Mouse (Mus musculus) cerebellum, adult 2 months (tissue): ENCODE data around the gene Pes1.

Experiments
- CTCF ChIP-seq: fragments of 200-500 bp; IDR thresholded peaks from 2 replicates; pipeline ENCODE4 v1.5.1; 2011; ENCODE audit warnings: low read depth, mild to moderate bottlenecking, control low read depth, low read length, moderate library complexity, borderline replicate concordance; ENCODE audit not compliant: insufficient read depth
- POLR2A ChIP-seq: fragments of 200-500 bp; IDR thresholded peaks from 2 replicates; pipeline ENCODE4 v1.6.1; 2011; ENCODE audit warnings: low read length, control low read depth, borderline replicate concordance; ENCODE audit not compliant: insufficient read depth

DNA sequence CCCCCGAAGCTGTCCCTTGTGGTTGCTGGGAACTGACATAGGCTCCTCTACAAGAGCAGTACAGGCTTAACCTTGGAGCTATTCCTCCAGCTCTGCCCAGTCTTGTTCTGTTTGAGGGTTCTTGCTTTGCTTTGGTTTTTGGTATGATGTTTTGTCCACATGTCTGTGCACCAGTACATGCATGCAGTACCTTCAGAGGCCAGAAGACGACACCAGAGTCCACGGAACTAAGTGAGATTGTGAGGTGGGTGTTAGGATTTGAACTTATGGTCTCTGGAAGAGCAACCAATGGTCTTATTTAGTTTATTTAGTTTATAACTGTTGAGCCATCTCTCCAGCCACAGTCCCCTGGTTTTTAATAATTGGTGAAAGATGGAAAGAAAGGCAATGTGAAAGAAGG lies 42.7 kb downstream of the Pes1 start:
- TF ChIP-seq POLR2A (no peak), CTCF (no peak)
